Mouse (Mus musculus) telencephalon, adult 2 months (tissue): ENCODE measurements around the gene Radil.

Experiments
- DNase-seq: peaks from one replicate; pipeline ENCODE4 v3.0.0-alpha.2; 2011; ENCODE audit warnings: low read depth, low spot score

The Radil gene

DNA sequence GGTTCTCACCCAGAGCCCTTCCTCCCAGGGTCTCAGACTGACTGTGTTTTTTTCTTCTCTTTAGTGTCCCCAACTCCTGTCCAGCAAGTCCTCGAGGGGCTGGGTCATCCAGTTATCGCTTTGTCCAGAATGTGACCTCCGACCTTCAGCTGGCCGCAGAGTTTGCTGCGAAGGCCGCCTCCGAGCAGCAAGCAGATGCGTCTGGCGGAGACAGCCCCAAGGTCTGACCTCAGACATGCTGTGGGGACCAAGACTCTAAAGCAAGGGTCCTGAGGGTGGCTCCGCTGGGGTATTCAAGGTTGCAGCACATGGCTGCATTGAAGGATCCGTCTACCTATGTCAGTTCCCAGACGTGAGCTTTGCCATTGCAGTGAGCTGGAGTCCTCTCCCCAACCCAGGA lies 102.3 kb downstream of the Radil start:
- no peak for DNase-seq

DNA sequence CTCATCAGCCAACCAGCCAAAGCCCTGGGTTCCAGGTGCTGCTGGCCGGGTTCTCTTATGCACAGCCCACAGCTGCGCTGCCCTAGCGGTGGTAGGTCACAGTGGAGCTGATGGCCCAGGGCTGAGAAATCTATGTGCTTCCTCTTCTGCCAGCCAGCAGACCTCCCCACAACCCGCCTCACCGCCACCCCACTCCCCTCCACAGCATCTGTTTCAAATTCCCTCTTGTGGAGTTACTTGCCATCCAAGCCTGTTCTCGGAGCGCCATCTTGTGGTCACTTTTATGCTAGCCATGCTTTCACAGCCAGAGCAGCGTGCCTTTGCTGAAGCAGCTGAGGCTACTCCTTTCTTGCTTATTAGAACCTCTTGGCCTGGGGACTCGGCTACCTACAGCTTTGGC lies 102.8 kb downstream of the Radil start:
- peak; percentile 87 for DNase-seq

DNA sequence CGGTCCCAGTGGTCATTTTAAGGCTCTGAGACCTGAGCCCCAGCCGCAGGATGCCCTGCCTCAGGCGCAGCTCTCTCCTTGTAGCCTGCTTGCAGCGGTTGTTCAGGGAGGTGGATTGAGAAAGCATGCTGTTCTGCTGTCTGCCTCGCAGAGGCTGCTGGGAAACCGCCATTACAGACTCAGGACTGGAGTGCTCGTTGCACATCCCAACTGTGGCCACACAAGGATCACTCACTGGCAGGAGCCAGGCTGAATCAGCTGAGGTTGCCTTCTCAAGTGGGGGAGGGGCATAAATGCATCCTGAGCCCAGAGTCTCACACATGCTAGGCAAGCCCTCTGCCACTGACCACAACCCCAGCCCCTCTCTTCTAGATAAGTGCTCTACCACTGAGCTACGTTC lies 105.2 kb downstream of the Radil start:
- DNase-seq, result no peak

DNA sequence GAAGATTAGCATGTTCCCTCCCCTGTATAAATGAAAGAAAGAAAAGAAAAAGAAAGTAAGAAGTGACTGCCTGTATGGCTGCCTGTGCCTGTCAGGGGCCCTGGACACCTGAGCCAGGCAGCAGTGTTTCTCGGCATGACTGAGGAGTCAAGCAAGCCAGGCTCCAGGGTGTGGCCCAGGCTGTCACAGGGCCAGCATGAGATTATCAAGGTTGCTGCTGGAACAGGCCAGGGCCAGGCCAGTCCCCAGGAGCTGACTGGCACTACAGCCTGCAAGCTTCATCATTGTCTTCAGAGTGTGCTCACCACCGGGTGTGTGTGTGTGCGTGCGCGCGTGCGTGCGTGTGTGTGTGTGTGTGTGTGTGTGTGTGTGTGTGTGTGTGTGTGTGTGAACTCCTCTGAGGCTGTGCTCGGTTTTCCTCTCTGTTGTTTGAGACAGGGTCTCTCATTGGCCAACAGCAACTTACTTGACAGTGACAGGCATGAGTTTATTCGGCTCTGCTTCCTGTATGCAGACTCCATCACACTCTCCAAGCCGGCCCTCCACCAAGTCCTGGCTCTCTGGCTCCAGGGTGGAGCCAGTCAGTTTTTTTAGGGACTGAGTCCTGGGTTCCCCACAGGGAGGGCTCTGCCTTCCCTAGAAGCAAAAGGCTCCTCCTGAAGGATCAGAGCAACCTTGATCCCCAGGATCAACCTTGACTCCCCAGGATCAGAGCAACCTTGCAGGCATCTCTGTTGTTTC lies 105.9 kb downstream of the Radil start:
- DNase-seq, result no peak

DNA sequence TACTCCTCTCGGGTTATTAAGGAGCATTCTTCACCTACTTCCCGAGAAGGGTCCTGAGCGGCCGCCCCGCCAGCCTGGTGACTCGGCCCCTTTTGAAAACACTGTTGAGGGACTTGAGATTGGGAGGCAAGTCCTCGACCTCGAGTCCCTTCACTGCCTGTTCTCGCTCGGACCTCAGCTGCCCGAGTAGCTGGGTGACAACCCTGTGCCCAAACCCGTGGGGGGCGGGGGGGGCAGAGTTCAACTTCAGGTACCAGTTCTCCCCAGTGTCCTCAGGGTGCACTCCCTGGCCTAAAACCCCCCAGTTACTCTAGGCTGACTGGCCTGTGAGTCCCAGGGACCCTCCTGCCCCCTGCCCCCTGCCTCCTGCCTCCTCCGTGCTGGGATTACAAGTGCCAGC lies 106.9 kb downstream of the Radil start:
- no peak for DNase-seq

DNA sequence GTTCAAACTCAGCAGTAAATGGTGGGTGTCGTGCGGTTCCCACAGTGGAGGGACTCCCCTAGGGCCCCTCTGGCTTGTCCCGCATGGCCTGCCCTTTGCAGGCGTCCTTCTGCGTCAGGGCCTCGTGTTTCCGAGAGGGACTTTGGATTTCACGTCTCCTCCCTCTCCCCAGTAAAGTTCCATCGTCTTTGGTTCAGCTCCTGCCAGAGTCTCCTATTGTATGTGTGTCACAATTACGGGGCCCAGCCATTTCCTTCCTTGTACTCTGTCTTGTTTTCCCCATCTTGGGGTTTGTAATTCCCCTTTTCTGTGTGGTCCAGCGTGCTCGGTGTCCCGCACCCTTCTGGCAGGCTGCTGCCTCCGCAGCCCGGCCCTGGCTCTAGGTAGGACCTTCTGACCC lies 107.4 kb downstream of the Radil start:
- DNase-seq, result no peak

GRCm38 (mm10) chr5:142442045-142442440 lies 108.9 kb downstream of the Radil start:
- no peak for DNase-seq

DNA sequence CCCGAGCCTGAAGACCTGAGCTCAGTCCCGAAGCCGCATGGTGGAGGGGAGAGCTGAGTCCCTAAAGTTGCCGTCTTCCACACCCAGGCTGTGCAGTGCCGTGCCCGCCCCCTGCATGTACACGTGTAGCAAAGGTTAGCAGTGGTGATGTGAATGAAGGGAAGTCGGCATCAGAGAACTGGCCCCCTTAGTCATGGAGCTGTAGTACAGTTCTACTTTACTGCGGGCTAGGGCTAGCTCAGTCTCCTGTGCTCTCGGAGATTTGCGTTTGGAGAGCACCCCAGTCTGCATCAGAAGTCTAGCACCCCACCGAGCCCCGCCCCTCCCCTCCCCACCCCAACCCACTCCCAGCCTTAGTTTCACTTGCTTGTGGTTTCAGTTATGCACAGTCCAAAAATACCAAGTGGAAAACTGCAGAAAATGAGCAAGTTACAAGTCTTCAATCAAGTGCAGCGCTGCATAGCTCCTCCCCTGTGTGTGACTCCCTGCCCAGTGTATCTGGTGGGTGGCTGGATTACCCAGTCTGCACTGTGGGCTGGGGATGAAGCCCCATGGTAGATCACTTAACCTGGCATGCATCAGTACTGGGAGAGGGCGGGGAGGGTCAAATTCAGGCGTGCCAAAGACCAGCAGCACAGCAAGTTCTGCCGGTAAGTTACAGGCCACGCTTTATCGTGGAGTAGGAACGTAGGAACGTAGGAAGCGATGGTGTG lies 109.4 kb downstream of the Radil start:
- no peak for DNase-seq

DNA sequence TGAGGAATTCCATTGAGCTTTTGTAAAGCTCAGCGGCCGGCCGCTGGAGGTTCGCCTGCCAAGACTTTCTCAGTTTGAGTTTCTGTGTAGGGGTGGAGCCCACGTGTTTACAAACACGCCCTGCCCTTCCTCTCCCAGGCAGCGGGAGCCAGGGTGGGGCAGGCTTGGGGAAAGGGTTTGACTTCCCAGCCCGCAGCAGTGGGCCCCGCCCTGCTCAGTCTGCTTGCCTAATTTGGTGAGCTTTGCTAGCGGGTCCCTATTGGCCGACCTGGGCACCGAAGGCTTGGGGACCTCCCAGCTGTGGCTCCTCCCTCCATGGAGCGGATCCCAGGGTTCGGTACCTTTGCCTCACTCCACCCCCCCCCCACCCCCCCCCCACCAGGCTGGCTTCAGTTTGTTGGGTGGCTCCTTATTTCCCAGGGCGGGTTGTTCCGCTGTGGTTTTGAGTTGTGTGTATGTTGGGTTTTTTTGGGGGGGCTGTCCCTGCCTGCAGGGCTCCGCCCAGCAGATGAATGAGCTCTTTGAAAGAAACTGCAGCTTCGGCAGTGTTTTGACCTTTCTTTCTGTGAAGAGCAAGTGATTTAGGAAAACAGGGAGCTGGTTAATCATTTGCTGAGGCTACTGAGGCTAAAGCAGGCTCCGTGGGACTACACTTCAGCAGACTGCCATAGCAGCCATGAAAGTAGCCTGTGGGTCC lies 110.3 kb downstream of the Radil start:
- no peak for DNase-seq

DNA sequence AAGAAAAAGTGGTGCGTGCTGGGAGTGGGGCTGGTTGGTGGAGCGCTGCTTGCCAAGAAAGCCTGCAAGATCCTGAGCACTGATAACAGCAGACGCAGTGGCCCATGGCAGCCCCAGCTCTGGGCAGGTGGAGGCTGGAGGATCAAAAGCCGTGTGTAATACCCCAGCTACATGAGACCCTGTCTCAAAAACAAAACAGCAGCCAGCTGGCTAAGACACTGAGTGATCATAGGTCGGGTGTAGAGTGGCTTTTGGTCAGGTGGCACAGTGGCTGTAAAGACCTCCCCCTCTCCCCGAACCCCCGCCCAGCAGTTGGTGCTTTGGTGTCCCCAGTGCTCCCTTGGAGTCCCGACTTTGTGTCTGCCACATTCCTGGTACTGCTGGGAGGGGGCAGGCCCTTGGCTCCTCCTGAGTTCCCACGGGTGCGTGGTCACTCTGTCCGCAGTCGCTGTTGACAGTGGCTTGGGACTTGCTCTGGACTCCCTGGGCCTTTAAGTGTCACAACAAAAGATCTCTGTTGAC lies 110.9 kb downstream of the Radil start:
- no peak for DNase-seq

DNA sequence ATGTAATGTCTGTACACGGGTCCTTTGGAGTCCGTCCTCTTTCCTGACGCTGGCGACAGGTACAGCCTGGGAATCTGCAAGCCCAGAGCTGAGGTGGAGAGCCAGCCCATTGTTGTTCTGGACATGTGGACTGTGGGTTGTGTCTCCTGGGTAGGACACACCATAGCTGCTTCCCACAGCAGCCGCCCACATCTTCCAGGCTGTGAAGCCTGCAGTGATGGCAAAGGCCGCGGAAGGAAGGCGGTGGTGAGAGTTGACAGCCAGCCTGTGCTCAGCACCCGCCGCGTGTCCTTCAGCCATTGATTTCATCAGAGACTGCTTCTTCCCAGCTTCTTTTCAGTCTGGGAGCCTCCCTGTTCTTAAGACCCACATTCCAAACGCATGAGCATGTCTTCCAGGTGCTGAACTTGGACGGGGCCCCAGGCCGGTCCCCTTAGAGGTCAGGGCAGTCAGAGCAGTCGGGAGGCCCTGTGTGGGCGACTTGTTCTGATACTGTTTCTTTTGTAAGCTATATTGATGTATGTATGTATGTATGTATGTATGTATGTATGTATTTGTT lies 112.4 kb downstream of the Radil start:
- DNase-seq, result no peak

DNA sequence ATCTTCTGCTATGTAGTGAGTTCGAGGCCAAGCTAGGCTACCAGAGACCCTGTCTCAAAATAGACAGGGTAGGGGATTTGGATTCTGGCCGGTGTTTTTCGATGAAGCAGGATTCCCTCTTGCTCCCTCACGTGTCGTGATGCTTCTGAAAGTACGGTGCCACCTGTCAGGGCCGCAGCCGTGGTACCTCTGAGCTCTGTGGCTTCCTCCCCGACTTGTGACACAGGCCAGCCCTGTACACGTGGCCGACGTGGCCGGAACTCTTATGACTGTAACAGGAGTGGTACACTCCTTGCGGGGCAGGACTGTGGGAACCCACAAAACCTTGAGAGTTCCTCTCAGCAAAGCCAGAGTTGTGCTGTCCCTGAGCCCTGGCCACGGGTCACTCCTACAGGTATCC lies 115.2 kb downstream of the Radil start:
- DNase-seq, result no peak
